Mouse (Mus musculus): ENCODE measurements around the gene Lrmda. TPM values are rescaled to one million over a fixed set of nuclear protein-coding genes. Genes with fewer than 3 reads are reported as not detected.

Lrmda gene
- total RNA-seq, 2 experiments from 2014 or later, result 1.7 to 3.8 TPM

DNA sequence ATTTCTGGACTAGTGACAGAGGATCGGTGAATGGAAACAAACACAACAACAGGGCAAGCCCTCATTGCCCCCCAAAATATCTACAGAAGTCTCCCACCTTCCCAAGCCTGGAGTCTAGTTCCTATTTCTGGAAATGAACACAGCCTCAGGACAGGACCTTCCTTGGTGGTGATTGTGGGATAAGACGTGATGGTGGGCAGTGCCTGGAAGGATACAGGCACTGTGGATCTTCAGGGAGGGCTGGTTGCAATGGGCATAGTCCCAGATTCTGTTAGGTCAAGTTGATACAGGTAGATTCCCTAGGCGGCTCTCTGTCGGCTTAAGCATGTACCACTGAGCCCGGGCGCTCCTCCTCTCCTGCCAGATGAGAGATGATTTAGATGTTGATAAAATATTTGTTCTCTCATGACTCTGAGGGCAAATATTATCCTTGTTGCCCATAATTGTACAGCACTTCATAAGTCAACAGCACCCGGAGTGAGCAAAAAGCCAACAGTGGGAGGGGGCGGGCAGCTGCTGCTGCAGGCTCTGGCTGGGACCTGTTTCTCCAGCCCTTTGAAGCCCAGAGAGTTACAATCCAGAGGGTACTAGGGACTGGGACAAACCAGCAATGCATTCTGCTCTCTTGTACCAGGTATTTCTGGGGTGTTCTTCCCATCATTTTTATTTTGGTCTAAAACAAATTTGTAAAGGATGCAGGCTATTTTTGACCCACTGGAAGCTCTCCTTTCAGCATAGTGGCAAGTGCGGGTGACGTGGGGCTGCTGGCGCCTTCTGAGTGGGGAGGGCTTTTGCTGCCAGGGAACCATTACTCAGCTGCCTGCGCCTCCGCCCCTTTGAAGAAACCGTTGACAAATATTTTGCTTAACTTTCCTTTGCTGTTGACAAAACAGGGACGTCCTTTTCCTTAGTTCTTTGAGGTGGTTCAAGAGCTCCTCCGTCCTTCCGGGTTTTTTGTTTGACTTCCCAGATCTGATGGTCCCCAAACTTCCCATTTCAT, 630.8 kb downstream of the Lrmda start:
- peak; percentile 51 for DNase-seq

- peak; percentile 60 for DNase-seq
Measured at GRCm38 (mm10) chr14:22651131-22651952, 631.8 kb downstream of the Lrmda start.

- no peak for DNase-seq
Measured at GRCm38 (mm10) chr14:22662496-22662895, 643.0 kb downstream of the Lrmda start.

GRCm38 (mm10) chr14:22666437-22666836, 646.9 kb downstream of the Lrmda start:
- DNase-seq, result peak; percentile 12

DNA sequence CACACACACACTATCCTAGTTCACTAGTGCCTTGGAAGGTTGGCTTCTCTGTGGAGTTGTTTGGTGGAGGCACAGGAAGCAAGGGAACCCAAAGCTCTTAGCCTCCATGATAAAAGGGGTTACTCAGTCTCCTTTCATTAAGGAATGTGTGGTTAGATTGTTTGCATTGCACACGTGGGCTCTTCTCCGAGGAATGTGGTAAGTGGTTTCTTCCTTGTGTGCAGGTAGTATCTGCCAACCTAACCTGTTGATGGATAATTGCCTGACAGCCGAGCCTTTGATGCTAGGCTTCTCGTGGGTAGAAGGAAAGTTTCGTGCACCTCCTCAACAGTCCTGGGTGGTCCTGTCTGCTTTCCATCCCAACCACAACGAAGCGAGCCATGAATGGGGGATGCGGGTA, 648.8 kb downstream of the Lrmda start:
- no peak for DNase-seq

- no peak for DNase-seq
Measured at GRCm38 (mm10) chr14:22668711-22669110, 649.2 kb downstream of the Lrmda start.

GRCm38 (mm10) chr14:22673581-22673980, 654.1 kb downstream of the Lrmda start:
- DNase-seq, result no peak

DNA sequence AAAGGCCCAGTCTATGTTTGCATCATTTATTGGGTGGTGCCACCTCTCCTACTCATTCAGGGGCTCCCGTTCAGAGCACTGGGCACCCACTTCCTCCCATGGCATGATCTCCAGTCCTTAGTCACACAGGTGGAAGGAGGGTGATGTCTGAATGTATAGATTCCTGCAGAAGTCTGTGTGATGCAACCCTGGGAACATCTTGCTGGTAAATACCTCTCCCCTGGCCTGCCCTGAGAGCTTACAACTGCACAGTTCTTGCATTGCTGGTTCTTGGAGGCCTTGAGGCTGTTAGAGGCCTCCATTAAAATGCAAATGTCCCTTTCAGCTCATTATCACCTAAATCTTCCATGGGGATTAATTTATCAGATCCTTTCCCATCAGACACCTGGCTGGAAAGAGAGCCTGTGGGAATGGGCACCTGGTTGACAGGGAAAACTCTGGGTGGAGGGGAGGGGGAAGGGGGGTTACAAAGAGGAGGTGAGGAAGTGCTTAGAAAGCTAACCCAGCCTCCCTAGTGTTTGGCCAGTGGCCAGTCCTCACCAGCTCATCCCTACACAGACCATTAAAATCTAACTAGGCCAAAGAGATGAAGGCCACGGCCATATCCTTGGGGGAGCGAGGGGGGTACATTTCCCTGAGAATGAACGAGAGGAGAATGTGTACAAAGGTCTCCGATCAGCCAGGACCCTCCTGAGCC, 659.6 kb downstream of the Lrmda start:
- no peak for DNase-seq

GRCm38 (mm10) chr14:22679705-22680643, 660.5 kb downstream of the Lrmda start:
- no peak for DNase-seq

- DNase-seq, result peak; percentile 28
Measured at GRCm38 (mm10) chr14:22686886-22687285, 667.4 kb downstream of the Lrmda start.

DNA sequence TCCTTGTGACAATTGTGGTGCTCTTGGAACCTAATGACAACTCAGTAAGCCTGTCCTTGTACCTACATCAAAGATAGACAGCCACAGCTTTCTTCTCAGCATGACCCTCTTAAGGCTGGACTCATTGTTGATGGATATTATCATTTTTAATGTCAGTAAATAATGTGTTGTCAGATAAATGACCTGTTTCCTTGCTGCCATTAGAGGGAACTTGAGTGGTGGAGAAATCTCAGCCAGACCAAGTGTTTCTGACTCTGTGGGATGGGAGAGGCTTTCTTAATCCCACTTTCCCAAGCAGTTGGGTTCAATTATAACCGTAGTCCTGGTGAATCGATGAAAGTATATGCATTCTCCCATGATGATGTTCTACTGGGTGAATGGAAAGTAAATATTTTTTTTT, 668.9 kb downstream of the Lrmda start:
- no peak for DNase-seq

GRCm38 (mm10) chr14:22695448-22695847, 675.9 kb downstream of the Lrmda start:
- DNase-seq, result no peak

- DNase-seq, result no peak
Measured at GRCm38 (mm10) chr14:22695931-22696365, 676.4 kb downstream of the Lrmda start.

GRCm38 (mm10) chr14:22700236-22700635, 680.7 kb downstream of the Lrmda start:
- DNase-seq, result no peak

DNA sequence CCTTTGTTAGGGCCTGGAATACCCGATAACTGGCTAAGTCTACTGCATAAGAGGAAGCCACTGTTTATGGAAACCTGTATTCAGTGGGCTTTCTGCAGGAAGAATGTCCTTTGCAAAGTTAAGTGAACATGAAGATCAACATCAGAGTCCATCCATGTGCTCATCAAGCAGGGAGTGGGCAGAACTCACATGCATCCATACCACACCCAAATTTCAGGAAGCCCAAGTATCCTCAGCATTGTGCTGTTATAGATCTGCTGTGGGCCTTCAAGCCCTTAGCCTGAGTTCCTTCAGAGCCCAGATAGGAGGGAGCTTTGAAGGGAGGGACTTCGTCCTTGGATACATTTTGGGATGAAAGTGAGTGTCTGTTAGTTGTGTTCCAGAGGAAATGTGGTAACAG, 681.2 kb downstream of the Lrmda start:
- DNase-seq, result no peak

GRCm38 (mm10) chr14:22707958-22708701, 688.6 kb downstream of the Lrmda start:
- no peak for DNase-seq

GRCm38 (mm10) chr14:22710071-22710661, 690.7 kb downstream of the Lrmda start:
- DNase-seq, result no peak

DNA sequence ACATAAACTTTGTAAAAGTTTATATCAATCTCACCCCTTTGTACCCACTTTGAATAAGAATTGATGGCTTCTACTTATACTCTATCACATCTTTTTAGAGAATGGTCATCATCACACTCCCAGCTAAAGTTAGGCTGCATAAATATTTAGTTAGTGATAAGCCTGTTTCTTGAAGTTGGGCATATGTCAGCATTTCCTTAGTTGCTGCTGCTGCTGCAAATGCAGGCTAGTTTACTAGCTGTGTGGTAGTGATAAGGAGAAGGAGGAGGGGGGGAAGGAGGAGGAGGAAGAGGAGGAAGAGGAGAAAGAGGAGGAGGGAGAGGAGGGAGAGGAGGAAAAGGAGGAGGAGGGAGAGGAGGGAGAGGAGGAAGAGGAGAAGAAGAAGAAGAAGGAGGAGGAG, 692.9 kb downstream of the Lrmda start:
- no peak for DNase-seq

- no peak for DNase-seq
Measured at GRCm38 (mm10) chr14:22715581-22716378, 696.3 kb downstream of the Lrmda start.
